Mouse (Mus musculus): ENCODE measurements around the gene Ifi27. TPM values are rescaled to one million over a fixed set of nuclear protein-coding genes. Genes with fewer than 3 reads are reported as not detected.

The Ifi27 gene
- polyA plus RNA-seq, 1 experiment from 2014 or later, result 44.0 TPM

- Histone ChIP-seq H3K9ac (replicated peaks) (peak overlapping the region; percentile 34), H3K27ac (ENCODE audit: low read depth) (peak overlapping the region; percentile 74), H3K4me3 (ENCODE audit: low read depth, low read length) (no peak overlapping the region), H3K36me3 (replicated peaks; ENCODE audit: insufficient read depth, low read length) (peaks cover 17% of the 10 kb centered on the region), H3K4me2 (ENCODE audit: low read depth, low read length) (0 out of 2 replicates have a peak overlapping the region, but pooled peaks have one; percentile 14), H3K27me3 (ENCODE audit: insufficient read depth, low read length) (no peaks in the 10 kb centered on the region), H3K9me3 (ENCODE audit: low read length) (no peaks in the 10 kb centered on the region), H3K4me1 (ENCODE audit: insufficient read depth) (peaks cover 34% of the 10 kb centered on the region)
- 74% methylated on average over 12 of the region's 12 CpGs for WGBS (ENCODE audit: insufficient replicate concordance)
- no peak for ATAC-seq
- TF ChIP-seq EP300 (IDR thresholded peaks at IDR 0.05; ENCODE audit: low read depth) (no peak), CTCF (IDR thresholded peaks at IDR 0.05; ENCODE audit: low read depth) (no peak)
- no peak for DNase-seq
These were observed 38.3 kb upstream of the Ifi27 start for GRCm38 (mm10) chr12:103395486-103396275.

- no peaks in the 10 kb centered on the region for H3K27me3 ChIP-seq (ENCODE audit: insufficient read depth, low read length)
- H3K27ac ChIP-seq (ENCODE audit: low read depth), result peak overlapping the region; percentile 74
- no peak overlapping the region for H3K4me2 ChIP-seq (ENCODE audit: low read depth, low read length)
- 73% methylated on average over 7 of the region's 7 CpGs for WGBS (ENCODE audit: insufficient replicate concordance)
- H3K9me3 ChIP-seq (ENCODE audit: low read length), result no peaks in the 10 kb centered on the region
- H3K4me3 ChIP-seq (ENCODE audit: low read depth, low read length), result no peak overlapping the region
- TF ChIP-seq CTCF (IDR thresholded peaks at IDR 0.05; ENCODE audit: low read depth) (no peak), EP300 (IDR thresholded peaks at IDR 0.05; ENCODE audit: low read depth) (no peak)
- DNase-seq (no peak), ATAC-seq (no peak)
- peaks cover 26% of the 10 kb centered on the region for H3K36me3 ChIP-seq (replicated peaks; ENCODE audit: insufficient read depth, low read length)
- no peak overlapping the region for H3K9ac ChIP-seq (replicated peaks)
- H3K4me1 ChIP-seq (ENCODE audit: insufficient read depth), result peaks cover 31% of the 10 kb centered on the region
These were observed 37.3 kb upstream of the Ifi27 start for GRCm38 (mm10) chr12:103396751-103397150.

GRCm38 (mm10) chr12:103404131-103404530 is 29.9 kb upstream of the Ifi27 start:
- ATAC-seq, result no peak

DNA sequence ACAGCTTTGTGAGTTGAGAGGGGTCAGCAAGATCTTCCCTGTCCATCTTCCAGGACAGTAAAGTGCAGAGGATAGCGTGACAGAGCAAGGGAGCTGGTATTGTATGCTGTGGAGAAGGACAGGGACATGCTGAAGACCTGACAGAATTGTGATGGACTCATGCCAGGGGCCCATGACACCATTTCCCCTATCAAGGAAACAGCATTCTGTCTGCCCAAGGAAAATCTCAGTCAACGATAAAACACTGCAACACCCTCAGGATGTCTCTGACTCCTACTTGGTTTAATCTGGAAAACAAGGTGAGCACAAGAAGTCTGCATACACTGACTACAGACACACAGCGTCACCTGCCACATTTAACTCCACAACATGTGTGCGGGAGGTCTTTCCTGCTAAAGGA is 26.3 kb upstream of the Ifi27 start, which contains the start of gene 9330161L09Rik:
9330161L09Rik (minus strand) TSS at position 101 of the 400 bp plus-strand sequence.
- Histone ChIP-seq H3K9ac (replicated peaks) (no peak within 1 kb of the TSS), H3K27me3 (ENCODE audit: insufficient read depth, low read length) (no peaks in the 10 kb centered on the region), H3K36me3 (replicated peaks; ENCODE audit: insufficient read depth, low read length) (peaks cover 97% of the 10 kb centered on the region), H3K4me2 (ENCODE audit: low read depth, low read length) (no peak within 1 kb of the TSS), H3K9me3 (ENCODE audit: low read length) (no peaks in the 10 kb centered on the region), H3K4me3 (ENCODE audit: low read depth, low read length) (no peak within 1 kb of the TSS), H3K27ac (ENCODE audit: low read depth) (no peak within 1 kb of the TSS), H3K4me1 (ENCODE audit: insufficient read depth) (no peaks in the 10 kb centered on the region)
- no peak for ATAC-seq
- DNase-seq, result no peak
- 90% methylated on average over 4 of the region's 4 CpGs for WGBS (ENCODE audit: insufficient replicate concordance)
- TF ChIP-seq EP300 (IDR thresholded peaks at IDR 0.05; ENCODE audit: low read depth) (no peak), CTCF (IDR thresholded peaks at IDR 0.05; ENCODE audit: low read depth) (no peak)

More at GRCm38 (mm10) chr12:103404131-103404530, 29.9 kb upstream of the Ifi27 start:
- WGBS (ENCODE audit: insufficient replicate concordance), result 89% methylated on average over 18 of the region's 18 CpGs
- Histone ChIP-seq H3K4me3 (ENCODE audit: low read depth, low read length) (no peak overlapping the region), H3K9me3 (ENCODE audit: low read length) (no peaks in the 10 kb centered on the region), H3K36me3 (replicated peaks; ENCODE audit: insufficient read depth, low read length) (peaks cover 89% of the 10 kb centered on the region), H3K27me3 (ENCODE audit: insufficient read depth, low read length) (no peaks in the 10 kb centered on the region), H3K9ac (replicated peaks) (no peak overlapping the region), H3K4me1 (ENCODE audit: insufficient read depth) (no peaks in the 10 kb centered on the region), H3K4me2 (ENCODE audit: low read depth, low read length) (no peak overlapping the region), H3K27ac (ENCODE audit: low read depth) (no peak overlapping the region)
- TF ChIP-seq CTCF (IDR thresholded peaks at IDR 0.05; ENCODE audit: low read depth) (no peak), EP300 (IDR thresholded peaks at IDR 0.05; ENCODE audit: low read depth) (no peak)
- DNase-seq, result no peak

GRCm38 (mm10) chr12:103408144-103408543 is 25.9 kb upstream of the Ifi27 start:
- Histone ChIP-seq H3K4me2 (ENCODE audit: low read depth, low read length) (no peak overlapping the region), H3K27ac (ENCODE audit: low read depth) (no peak overlapping the region), H3K9me3 (ENCODE audit: low read length) (no peaks in the 10 kb centered on the region), H3K27me3 (ENCODE audit: insufficient read depth, low read length) (no peaks in the 10 kb centered on the region), H3K9ac (replicated peaks) (no peak overlapping the region), H3K4me3 (ENCODE audit: low read depth, low read length) (no peak overlapping the region), H3K4me1 (ENCODE audit: insufficient read depth) (no peaks in the 10 kb centered on the region), H3K36me3 (replicated peaks; ENCODE audit: insufficient read depth, low read length) (peaks cover 94% of the 10 kb centered on the region)
- TF ChIP-seq EP300 (IDR thresholded peaks at IDR 0.05; ENCODE audit: low read depth) (no peak), CTCF (IDR thresholded peaks at IDR 0.05; ENCODE audit: low read depth) (no peak)
- ATAC-seq (no peak), DNase-seq (no peak)
- WGBS (ENCODE audit: insufficient replicate concordance), result 93% methylated on average over 10 of the region's 10 CpGs

DNA sequence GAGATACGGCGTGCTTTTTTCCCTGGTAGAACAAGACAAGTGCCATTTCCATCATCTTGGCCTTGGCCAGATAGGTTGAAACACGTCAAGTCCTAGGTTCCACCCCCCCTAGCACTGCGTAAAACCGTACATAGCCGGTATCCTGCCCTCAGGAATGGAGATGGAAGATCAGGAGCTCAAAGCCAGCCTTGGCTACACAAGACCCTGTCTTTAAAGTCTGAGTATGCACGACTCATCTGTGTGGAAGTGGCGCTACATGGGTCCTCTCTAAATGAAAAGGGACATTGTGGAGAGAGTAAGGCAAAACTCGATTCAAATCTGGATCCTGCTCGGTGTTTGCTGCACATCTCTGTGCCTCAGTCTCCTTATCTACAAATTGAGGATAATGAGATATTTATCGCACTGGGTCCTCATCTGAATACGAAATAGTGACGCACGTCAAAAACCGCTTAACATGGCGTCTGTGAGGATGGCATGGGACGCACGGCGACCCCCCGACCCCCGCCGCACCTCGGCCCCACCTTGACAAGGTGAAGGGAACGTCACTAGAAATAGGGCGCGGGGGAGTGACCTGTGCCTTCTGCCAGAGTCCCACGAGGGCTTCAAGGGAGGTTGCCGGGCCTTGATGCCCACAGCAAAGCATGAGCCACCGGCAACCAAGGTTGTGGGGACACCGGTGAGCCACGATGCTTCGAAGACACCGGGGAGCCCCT is 8.8 kb upstream of the Ifi27 start:
- TF ChIP-seq EP300 (IDR thresholded peaks at IDR 0.05; ENCODE audit: low read depth) (no peak), CTCF (IDR thresholded peaks at IDR 0.05; ENCODE audit: low read depth) (no peak)
- no peaks in the 10 kb centered on the region for H3K9me3 ChIP-seq (ENCODE audit: low read length)
- peaks cover 22% of the 10 kb centered on the region for H3K4me1 ChIP-seq (ENCODE audit: insufficient read depth)
- peak overlapping the region; percentile 93 for H3K9ac ChIP-seq (replicated peaks)
- H3K27ac ChIP-seq (ENCODE audit: low read depth), result peak overlapping the region; percentile 82
- peak overlapping the region; percentile 82 for H3K4me2 ChIP-seq (ENCODE audit: low read depth, low read length)
- 8% methylated on average over 33 of the region's 33 CpGs for WGBS (ENCODE audit: insufficient replicate concordance)
- H3K36me3 ChIP-seq (replicated peaks; ENCODE audit: insufficient read depth, low read length), result peaks cover 20% of the 10 kb centered on the region
- peak; percentile 20 for ATAC-seq
- H3K4me3 ChIP-seq (ENCODE audit: low read depth, low read length), result peak overlapping the region; percentile 94
- DNase-seq, result no peak
- no peaks in the 10 kb centered on the region for H3K27me3 ChIP-seq (ENCODE audit: insufficient read depth, low read length)
